Mouse (Mus musculus) kidney, embryonic 14.5 days (tissue): Measurements from ENCODE around the gene Ltc4s. TPM values are rescaled to one million over a fixed set of nuclear protein-coding genes. Genes with fewer than 3 reads are reported as not detected.

Experiments used
- ATAC-seq: fragments of 200-750 bp; cut with Nextera tagmentation; 2 replicates; pipeline ENCODE4 v1.8.0; 2017; ENCODE audit warnings: moderate number of reproducible peaks, mild to moderate bottlenecking, moderate TSS enrichment, moderate library complexity; ENCODE audit not compliant: low FRiP score, low TSS enrichment
- H3K27ac ChIP-seq: fragments of 300-500 bp; sonication (generic); 2 replicates; pipeline ENCODE4 v1.5.1; 2014; ENCODE audit warnings: low read depth, mild to moderate bottlenecking, low read length, moderate library complexity, mixed read lengths
- H3K27me3 ChIP-seq: fragments of 300-500 bp; sonication (generic); 2 replicates; pipeline ENCODE4 v1.6.1; 2014; ENCODE audit warnings: mild to moderate bottlenecking, low read length; ENCODE audit not compliant: control insufficient read depth, insufficient read depth
- H3K36me3 ChIP-seq: fragments of 300-500 bp; sonication (generic); 2 replicates; pipeline ENCODE4 v1.6.1; 2014; ENCODE audit warnings: low read length, mixed read lengths; ENCODE audit not compliant: control insufficient read depth, insufficient read depth
- H3K4me1 ChIP-seq: fragments of 300-500 bp; sonication (generic); 2 replicates; pipeline ENCODE4 v1.6.1; 2014; ENCODE audit warnings: low read length, mixed read lengths; ENCODE audit not compliant: control insufficient read depth, insufficient read depth
- H3K4me2 ChIP-seq: fragments of 300-500 bp; sonication (generic); replicated peaks from 2 replicates; pipeline ENCODE4 v1.6.1; 2014; ENCODE audit warnings: low read depth, mild to moderate bottlenecking, low read length
- H3K4me3 ChIP-seq: fragments of 300-500 bp; sonication (generic); 2 replicates; pipeline ENCODE4 v1.5.1; 2014; ENCODE audit warnings: mild to moderate bottlenecking, low read length
- H3K9ac ChIP-seq: fragments of 300-500 bp; sonication (generic); 2 replicates; pipeline ENCODE4 v1.6.1; 2014; ENCODE audit warnings: low read depth, mild to moderate bottlenecking, low read length, moderate library complexity
- H3K9me3 ChIP-seq: fragments of 300-500 bp; sonication (generic); 2 replicates; pipeline ENCODE4 v1.6.1; 2016; ENCODE audit warnings: low read length; ENCODE audit not compliant: control insufficient read depth
- WGBS: fragments of 180-500 bp; shearing (Covaris S2); extraction: QIAGEN DNeasy Blood & Tissue Kit; methylation state at CpG from one replicate; pipeline ENCODE4 v1.1.7; 2014; 5-methylcytosine and 5-hydroxymethylcytosine counted together
- polyA plus RNA-seq: library from polyadenylated mRNA; unstranded; fragments of >200 nt; fragmentation: Nextera tagmentation; extraction: Ambion mirVana; gene quantifications from 2 replicates; pipeline ENCODE4 v1.2.1, GENCODE M21; 2014

The Ltc4s gene
- polyA plus RNA-seq, 1 experiment from 2014 or later = 1.9 TPM

DNA sequence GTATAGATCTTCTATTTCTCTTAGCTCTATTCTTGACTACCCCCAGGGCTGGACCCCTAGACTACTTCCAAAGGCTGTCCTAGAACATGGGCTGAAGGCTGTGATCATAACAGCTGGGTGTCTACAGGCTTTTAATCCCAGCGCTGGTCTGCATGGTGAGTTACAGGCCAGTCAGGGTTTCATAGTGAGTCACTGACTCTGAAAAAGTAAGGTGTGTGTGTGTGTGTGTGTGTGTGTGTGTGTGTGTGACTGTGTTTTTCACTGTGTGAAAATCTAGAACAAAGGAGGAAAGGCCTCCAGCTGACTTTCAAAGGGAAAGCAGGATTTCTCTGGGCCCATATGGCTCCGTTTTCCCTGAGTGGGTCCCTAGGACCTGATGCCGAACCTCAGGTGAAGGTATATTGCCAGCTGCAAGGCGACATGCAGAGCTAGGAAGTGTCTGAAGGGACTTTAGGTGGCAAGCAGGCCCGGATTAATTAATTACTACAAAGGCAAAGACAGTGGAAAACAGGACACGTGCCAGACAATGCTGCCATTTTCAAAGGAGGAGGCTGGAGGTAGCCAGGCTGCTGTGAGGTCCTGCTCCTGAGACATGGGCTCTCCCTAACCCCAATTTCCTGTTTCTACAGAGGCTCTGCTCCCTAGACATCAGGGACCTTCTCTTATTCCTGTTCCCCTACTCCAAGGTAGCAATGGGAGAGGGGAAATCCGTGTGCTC lies 15.7 kb downstream of the Ltc4s start:
- H3K27me3 ChIP-seq = no peaks in the 10 kb centered on the region
- H3K27ac ChIP-seq = no peak overlapping the region
- no peak overlapping the region for H3K4me2 ChIP-seq
- ATAC-seq = no peak
- WGBS = 61% methylated on average over 7 of the region's 7 CpGs
- peaks cover 23% of the 10 kb centered on the region for H3K4me1 ChIP-seq
- no peak overlapping the region for H3K4me3 ChIP-seq
- H3K9ac ChIP-seq = no peak overlapping the region
- no peaks in the 10 kb centered on the region for H3K9me3 ChIP-seq
- H3K36me3 ChIP-seq = no peaks in the 10 kb centered on the region

DNA sequence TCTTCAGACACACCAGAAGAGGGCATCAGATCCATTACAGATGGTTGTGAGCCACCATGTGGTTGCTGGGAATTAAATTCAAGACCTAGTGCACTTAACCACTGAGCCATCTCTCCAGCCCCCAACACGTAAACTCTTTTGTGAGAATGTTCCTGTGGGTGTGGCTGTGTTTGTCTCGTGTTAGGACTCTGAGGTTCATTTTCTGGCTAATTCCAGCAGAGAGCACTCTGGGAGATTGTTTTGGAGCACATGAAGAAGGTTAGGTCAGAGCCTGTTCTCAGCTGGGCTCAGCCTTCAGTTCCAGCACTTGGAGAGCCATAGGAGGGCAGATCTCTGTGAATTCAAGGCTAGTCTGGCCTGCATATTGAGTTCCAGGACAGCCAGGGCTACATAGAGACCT lies 18.6 kb downstream of the Ltc4s start:
- Histone ChIP-seq H3K9ac (no peak overlapping the region), H3K27ac (no peak overlapping the region), H3K36me3 (no peaks in the 10 kb centered on the region), H3K27me3 (no peaks in the 10 kb centered on the region), H3K9me3 (no peaks in the 10 kb centered on the region), H3K4me2 (no peak overlapping the region), H3K4me3 (no peak overlapping the region), H3K4me1 (peaks cover 22% of the 10 kb centered on the region)
- ATAC-seq = no peak
- WGBS = 66% methylated on average over 2 of the region's 2 CpGs

DNA sequence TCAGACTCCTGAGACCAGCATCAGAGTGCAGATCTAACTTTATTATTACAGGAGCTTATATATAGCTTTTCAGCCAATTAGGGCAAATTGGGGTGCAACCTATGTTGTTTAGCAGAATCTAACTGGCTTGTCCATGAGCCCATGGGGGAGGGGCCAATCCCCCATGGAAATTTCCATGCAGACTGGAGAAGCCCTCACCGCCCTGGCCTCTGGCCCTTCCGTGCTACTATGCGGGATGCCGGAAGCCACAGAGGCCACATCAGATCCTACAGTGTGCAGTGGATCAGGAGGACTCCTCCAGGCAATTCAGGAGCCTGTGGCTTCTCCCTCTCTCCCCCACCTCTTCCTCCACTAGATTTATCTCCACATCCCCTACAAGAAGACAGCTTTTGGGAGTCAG lies 20.6 kb downstream of the Ltc4s start:
- Histone ChIP-seq H3K4me2 (no peak overlapping the region), H3K36me3 (no peaks in the 10 kb centered on the region), H3K27ac (no peak overlapping the region), H3K9me3 (no peaks in the 10 kb centered on the region), H3K9ac (no peak overlapping the region), H3K4me1 (peaks cover 22% of the 10 kb centered on the region), H3K27me3 (no peaks in the 10 kb centered on the region), H3K4me3 (no peak overlapping the region)
- whole genome bisulfite sequencing = 43% methylated on average over 4 of the region's 4 CpGs
- ATAC-seq = no peak

DNA sequence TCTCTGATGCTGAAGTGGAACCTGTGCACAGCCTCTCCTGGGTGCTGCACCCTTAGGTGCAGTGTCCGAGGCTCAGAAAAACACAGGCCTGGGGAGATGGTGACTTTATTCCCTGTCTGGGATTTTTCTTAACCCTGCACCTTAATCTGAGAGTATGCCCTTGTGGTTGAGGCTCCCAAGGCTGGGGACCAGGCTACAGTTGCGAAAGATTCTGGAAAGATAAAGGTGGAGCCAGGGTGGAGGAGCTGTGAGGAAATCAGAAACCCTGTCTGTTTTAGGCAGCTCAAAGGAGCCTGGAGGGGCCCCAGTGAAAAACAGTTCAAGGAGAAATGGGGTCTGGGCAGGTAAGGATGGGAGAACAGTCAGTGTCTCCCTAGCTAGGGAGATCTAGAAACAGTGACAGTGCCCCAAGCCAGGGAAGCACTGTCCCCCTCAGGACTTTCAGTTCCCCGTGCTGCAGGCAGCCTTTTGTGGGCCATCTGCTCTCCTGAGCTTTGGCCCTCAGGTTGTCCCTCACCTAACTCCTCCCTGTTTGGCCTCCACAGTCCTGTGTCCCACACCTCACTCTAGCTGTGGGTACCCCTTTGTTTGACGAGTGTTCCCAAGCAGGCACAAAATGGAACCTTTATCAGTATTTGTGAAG lies 21.6 kb downstream of the Ltc4s start:
- Histone ChIP-seq H3K4me3 (no peak overlapping the region), H3K27ac (no peak overlapping the region), H3K4me1 (peaks cover 22% of the 10 kb centered on the region), H3K9me3 (no peaks in the 10 kb centered on the region), H3K27me3 (no peaks in the 10 kb centered on the region), H3K9ac (no peak overlapping the region), H3K36me3 (no peaks in the 10 kb centered on the region), H3K4me2 (no peak overlapping the region)
- 75% methylated on average over 4 of the region's 4 CpGs for WGBS
- no peak for ATAC-seq

DNA sequence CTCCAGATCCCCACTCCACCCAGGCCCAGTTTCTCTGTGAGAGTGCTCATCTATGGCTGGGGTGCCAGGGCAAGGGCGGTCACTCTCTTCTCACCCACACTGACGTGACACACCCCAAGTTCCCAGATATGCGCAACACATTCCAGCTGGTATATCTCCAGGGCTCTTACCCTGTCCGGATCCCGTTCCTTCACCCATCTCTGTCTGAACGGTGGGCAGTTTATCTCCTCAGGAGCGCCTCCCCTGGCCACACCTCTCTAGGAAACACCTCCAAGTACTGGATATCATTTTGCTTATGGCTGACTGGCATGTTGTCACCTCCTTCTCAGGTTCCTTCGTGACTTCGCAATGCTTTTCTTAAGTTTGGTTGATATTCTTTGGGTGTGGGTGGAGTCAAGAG lies 22.8 kb downstream of the Ltc4s start:
- 18% methylated on average over 9 of the region's 9 CpGs for WGBS
- no peak overlapping the region for H3K4me3 ChIP-seq

DNA sequence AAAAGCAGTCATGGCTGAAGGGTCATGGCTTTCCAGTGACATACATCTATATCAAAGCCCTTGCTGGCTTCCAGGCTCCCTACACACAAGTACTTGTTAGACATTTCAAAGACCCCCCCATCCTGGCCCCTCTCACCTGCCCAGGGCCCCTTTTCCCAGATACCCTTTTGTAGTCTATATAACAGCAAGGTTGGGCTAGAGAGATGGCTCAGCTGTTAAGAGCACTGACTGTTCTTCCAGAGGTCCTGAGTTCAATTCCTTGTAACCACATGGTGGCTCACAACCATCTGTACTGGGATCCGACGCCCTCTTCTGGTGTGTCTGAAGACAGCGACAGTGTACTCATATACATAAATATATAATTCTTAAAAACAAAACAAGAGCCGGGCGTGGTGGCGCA lies 23.8 kb downstream of the Ltc4s start:
- ATAC-seq = no peak
- Histone ChIP-seq H3K27ac (no peak overlapping the region), H3K9me3 (no peaks in the 10 kb centered on the region), H3K4me3 (no peak overlapping the region), H3K27me3 (no peaks in the 10 kb centered on the region), H3K4me1 (peaks cover 22% of the 10 kb centered on the region), H3K4me2 (no peak overlapping the region), H3K9ac (no peak overlapping the region), H3K36me3 (no peaks in the 10 kb centered on the region)
- WGBS = 88% methylated on average over 6 of the region's 6 CpGs

More for the DNA sequence above, 22.8 kb downstream of the Ltc4s start:
- Histone ChIP-seq H3K36me3 (no peaks in the 10 kb centered on the region), H3K4me2 (peak overlapping the region; percentile 24), H3K4me1 (peaks cover 22% of the 10 kb centered on the region), H3K9me3 (no peaks in the 10 kb centered on the region), H3K9ac (no peak overlapping the region), H3K27me3 (no peaks in the 10 kb centered on the region), H3K27ac (no peak overlapping the region)
- no peak for ATAC-seq

DNA sequence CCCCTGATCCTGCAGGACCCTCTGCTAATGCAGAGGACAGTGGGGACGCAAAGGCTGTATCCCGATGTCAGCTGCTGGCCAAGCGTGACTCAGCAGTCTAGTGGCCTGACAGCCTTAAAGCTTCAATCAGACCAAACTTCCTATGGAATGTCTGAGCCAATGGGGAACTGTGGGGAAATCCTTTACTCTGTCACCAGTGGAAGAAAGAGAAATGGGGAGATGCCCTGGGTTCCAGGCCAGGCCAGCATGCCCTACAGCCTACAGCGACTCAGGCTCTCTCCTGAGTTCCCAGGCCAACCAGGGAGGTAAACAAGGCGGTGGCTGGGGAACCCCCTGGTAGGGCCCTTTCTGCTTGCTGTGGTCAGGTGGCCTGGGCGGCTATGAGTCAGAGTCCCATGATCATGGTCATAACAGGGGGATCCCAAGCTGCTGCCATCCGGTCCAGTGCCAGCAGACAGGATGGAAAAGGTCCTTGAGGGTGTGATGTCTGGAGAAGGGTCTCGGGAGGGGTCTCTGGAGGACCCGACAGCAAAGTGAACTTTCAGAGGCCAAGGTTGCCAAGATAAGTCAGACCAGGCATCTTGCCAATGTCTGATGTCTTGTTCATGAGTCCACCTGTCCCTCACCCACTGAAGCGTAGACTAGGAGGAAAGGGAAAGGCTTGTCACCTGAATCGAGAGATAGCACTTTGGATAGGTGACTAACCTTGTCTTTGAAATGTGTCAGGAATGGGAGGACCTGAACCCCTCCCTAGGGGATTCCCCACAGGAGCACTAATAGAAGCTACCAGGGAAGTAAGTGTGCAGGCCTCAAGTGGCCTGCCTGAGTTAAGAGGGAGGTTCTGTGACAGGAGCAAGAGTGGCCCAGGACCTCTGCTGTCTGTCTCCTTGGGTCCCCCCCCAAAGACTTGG lies 25.3 kb downstream of the Ltc4s start:
- WGBS = 47% methylated on average over 11 of the region's 11 CpGs
- H3K36me3 ChIP-seq = peaks cover under 1% of the 10 kb centered on the region; the same call in 1 of the 2 replicates
- H3K27me3 ChIP-seq = no peaks in the 10 kb centered on the region
- H3K4me2 ChIP-seq = no peak overlapping the region
- H3K4me1 ChIP-seq = peaks cover 22% of the 10 kb centered on the region
- H3K9ac ChIP-seq = 0 out of 2 replicates have a peak overlapping the region, but pooled peaks have one; percentile 7
- ATAC-seq = no peak
- H3K27ac ChIP-seq = 0 out of 2 replicates have a peak overlapping the region, but pooled peaks have one; percentile 14
- H3K4me3 ChIP-seq = no peak overlapping the region
- no peaks in the 10 kb centered on the region for H3K9me3 ChIP-seq

DNA sequence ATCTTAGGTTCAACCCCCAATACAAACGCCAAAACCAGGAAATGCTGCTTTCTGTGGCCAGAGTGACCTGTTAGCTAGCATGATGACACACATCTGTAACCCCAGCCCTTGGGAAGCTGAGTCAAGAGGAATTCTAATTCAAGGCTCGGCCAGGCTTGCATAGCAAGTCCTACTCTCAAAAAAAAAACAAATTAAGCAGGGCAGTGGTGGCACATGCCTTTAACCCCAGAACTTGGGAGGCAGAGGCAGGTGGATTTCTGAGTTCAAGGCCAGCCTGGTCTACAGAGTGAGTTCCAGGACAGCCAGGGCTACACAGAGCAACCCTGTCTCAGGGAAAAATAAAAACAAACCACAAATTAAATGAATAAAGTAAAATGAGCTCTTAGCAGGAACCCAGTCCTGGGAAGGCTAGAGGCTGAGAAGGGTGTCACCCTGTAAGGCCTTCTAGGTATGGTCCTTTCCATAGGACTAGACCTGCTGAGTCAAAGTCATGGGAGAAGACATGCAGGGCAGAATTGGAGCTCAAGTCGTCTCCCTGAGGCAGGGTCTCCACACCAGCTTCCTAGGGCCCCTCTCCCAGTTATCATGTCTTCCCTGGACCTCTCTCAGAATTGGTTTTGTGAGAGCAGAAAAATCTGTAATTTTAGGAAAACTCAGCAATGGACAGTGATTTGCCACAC lies 26.2 kb downstream of the Ltc4s start:
- Histone ChIP-seq H3K9me3 (no peaks in the 10 kb centered on the region), H3K9ac (no peak overlapping the region), H3K4me1 (peaks cover 19% of the 10 kb centered on the region), H3K36me3 (peaks cover 9% of the 10 kb centered on the region), H3K27ac (0 out of 2 replicates have a peak overlapping the region, but pooled peaks have one; percentile 14), H3K4me3 (no peak overlapping the region), H3K27me3 (no peaks in the 10 kb centered on the region), H3K4me2 (no peak overlapping the region)
- ATAC-seq = no peak
- 66% methylated on average over 3 of the region's 3 CpGs for WGBS
